Mouse (Mus musculus): ENCODE measurements around the gene Gm20777. TPM values are rescaled to one million over a fixed set of nuclear protein-coding genes. Genes with fewer than 3 reads are reported as not detected.
"Not testable (repeated sequence)": the region's sequence is repeated elsewhere in the genome, so short reads cannot be mapped to it uniquely, and the experiment has no call there.

Gm20777 gene
- total RNA-seq (2021): not detected
- long read RNA-seq: 0 reads

DNA sequence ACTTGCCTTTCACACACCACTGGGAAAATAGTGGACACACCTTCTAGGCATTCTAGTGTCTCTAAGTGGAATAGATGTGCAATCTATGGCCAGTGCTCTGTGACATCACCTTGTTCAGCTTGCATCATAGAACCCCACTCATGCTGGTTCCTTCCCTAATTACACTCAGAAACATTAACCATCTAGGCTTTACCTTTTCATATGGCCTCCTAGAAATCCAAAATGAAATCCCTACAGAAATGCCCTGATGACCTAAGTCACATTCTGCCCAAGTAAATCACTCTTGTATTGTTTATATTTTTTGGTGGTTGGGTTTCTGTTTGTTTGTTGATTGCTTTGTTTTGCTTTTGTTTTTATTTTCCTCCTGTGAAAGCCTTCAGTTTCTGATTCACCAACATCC is at the start of gene Gm20777:
Gene Gm20777 (minus strand): TSS at position 101 of the 400 bp plus-strand sequence.
- DNase-seq (ENCODE audit: low spot score in 2 of 2): not testable (repeated sequence)

DNA sequence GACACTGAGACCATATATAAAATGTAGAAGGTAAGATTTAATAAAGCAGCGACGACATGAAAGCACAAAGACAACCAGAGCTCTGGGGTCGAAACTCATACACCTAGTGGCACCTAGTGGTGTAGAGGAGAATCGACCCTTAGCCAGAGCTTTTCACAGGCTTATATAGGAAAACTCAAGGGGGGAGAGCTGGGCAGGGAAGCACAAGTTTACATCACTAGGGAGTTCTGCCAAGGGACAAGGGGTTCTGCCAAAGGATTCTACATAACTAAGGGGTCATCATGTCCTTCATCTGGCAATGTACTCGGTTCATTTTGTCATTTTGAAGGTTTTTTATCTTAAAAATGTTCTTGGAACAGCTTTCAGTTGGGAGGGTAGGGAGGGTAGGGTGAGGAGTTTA is 42.7 kb downstream of the Gm20777 start:
- DNase-seq (ENCODE audit: low spot score in 2 of 2): peak in 1 of 2 experiments; percentile 16

DNA sequence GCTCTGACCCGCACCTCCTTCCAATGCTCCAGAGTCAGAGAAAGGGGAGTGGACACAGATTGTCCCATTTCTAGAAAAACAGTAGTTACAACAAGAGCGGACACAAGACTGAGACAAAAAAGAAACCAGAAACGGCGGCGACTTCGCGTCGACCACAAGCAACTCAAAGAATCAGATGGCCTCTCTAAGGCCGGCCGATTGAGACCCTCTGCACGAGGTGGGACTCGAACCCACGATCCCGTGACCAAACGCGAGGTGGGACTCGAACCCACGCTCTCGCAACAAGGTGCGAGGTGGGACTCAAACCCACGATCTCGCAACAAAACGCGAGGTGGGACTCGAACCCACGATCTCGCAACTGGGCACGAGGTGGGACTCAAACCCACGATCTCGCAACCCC is 43.5 kb downstream of the Gm20777 start:
- DNase-seq (ENCODE audit: low spot score in 2 of 2): not testable (repeated sequence)

DNA sequence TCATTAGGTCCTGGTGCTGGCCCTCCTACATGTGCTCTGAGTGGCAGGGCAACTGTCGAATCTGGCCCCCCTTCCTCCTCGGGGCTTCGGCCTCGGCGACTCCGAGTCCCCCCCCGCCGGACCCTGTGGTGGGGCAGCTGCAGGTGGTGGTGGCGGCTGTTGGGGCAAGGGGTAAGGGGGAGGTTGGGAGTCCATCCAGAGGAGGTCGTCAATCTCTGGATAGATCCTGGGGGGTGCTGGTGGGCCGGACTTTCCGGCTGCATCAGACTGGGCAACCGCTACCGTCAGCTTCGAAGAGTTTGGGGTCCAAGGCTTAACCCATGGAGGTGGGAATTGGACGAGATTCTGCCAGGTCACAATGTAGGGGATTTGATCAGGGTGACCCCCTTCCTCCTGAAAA is 44.0 kb downstream of the Gm20777 start:
- not testable (repeated sequence) for DNase-seq (ENCODE audit: low spot score in 2 of 2)

DNA sequence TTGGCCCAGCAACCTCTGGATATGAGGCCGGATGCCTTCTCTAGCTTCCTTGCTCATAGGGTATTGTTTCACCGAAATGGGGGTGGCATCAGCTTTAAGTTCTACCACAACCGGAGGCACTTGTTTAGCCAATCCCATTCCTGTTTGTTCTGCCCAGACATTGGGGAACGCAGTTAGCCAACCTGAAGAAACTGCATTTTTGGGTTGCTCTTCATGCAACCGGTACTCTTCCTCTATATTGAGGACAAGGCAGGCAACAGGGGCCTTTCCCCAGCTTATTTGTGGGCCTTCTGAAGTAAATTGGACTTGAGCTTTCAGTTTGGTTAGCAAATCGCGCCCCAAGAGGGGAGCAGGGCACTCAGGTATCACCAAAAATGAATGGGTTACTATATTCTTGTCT is 45.6 kb downstream of the Gm20777 start:
- not testable (repeated sequence) for DNase-seq (ENCODE audit: low spot score in 2 of 2)

Other genes with a start within 250 kb of the Gm20777 start
- gene Gm20737, start 216.4 kb downstream of the Gm20777 start, total RNA-seq (2021): not detected
- gene Gm21775, start 199.0 kb downstream of the Gm20777 start, total RNA-seq (2021): not detected
- gene Gm21900, start 136.1 kb downstream of the Gm20777 start, total RNA-seq (2021): not detected